Mouse (Mus musculus) adrenal gland, adult 10 weeks (tissue): ENCODE results near the gene Tmem215. TPM values are rescaled to one million over a fixed set of nuclear protein-coding genes. Genes with fewer than 3 reads are reported as not detected.

ENCODE experiments used
- polyA plus RNA-seq: library from polyadenylated mRNA; stranded (reverse); fragments of 350-450 nt; fragmentation: Illumina TruSeq; extraction: RNeasy Lipid Tissue Mini Kit (QIAGEN cat#74804); gene quantifications from one replicate; pipeline ENCODE4 v1.2.3, GENCODE M21; 2014; ENCODE audit warnings: low read depth, low replicate concordance

The Tmem215 gene
- 0.35 TPM for polyA plus RNA-seq

DNA sequence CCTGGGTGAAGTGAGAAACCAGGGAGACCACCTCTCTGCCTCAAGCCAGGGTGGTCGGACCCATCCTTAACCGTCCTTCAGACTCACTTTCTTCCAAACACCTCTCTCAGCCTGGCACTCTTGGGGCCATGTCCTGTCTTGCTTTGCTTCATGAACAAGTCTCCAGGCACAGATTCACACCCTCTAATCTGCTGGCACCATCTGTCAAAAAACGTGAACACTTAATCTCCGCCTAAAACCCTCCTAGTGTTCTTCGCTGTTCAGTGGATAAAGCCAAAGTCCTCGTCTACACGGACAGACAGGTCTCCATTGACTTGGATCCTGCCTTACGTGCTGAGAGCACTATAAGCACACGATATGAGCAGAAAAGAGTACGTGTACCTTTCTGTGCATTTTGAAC lies at the start of gene Tmem215:
Gene Tmem215, plus strand, starts transcription at position 301 of the 400 bp plus-strand sequence.

Other genes starting within 250 kb of the Tmem215 start
- 129 TPM for gene Ddx58, start 232.4 kb upstream of the Tmem215 start, polyA plus RNA-seq
- 51.7 TPM for gene Smim27, start 202.6 kb upstream of the Tmem215 start, polyA plus RNA-seq
- gene Topors, start 202.3 kb upstream of the Tmem215 start, polyA plus RNA-seq = 63.2 TPM
- gene Ndufb6, start 192.8 kb upstream of the Tmem215 start, polyA plus RNA-seq = 267 TPM
- 6.6 TPM for gene Aptx, start 231.0 kb downstream of the Tmem215 start, polyA plus RNA-seq
- gene Dnaja1, start 250.0 kb downstream of the Tmem215 start, polyA plus RNA-seq = 1,503 TPM